Mouse (Mus musculus): Measurements from ENCODE around the gene Klf9. TPM values are rescaled to one million over a fixed set of nuclear protein-coding genes. Genes with fewer than 3 reads are reported as not detected.

Gene Klf9
- polyA plus RNA-seq, 1 experiment from 2014 or later, result 1.5 TPM

DNA sequence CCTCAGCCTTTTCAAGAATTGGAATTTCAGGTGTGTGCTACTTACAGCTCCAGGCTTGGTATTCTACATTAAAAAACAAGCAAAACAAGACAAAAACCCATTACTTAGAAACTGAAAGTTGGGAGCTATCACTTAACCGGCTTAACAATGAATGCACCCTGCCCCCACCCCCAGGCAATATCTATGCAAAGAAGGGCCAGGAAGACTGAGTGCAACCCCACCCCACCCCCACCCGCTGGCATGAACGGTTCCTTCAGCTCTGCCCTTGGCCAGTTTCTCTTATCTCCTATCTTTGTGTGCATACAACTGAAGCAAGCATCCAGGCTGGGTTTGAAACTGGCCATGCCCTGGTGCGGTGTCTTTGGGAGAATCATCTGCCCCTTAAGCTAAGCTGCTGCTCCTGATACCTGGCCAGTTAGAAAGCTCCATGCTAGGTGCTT lies 11.2 kb downstream of the Klf9 start:
- peaks cover 10% of the 10 kb centered on the region for H3K4me1 ChIP-seq (replicated peaks)
- 31% methylated on average over 4 of the region's 4 CpGs for WGBS

DNA sequence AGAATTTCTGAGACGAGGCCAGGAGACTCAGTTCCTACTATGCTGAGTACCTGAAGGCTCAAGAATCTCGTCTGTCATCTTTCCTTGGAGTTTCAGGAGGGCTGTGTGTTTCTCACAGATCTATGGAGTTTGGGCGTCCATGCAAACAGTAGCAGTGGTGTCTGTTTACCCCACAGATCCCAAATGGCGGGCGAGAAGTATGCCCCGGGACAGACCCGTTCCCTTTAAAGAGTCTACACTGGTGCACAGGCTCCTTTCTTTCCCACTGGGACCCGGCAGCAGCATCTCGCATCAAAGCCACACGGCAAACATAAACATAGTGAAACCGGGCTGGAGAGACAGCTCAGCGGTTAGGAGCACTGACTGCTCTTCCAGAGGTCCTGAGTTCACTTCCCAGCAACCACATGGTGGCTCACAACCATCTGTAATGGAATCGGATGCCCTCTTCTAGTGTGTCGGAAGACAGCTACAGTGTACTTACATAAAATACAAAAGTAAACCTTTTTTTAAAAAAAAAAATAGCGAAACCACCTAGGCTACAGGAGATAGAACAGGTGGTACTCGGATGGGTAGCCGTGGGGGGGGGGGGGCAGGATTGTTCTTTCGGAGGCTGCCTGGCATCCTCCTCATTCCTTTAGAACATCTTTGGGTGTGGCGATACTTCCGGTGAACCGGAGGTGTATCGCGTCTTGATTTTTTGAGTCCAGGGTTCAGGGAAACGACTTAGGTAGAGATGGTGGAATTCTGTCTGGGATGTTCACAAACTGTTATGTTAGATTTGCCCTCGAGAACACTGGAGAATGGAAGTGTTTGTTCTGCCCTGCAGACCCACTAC lies 12.0 kb downstream of the Klf9 start:
- no peak overlapping the region for H3K4me3 ChIP-seq
- no peaks in the 10 kb centered on the region for H3K36me3 ChIP-seq
- WGBS, result 76% methylated on average over 25 of the region's 25 CpGs
- H3K4me1 ChIP-seq (replicated peaks), result peaks cover 10% of the 10 kb centered on the region; the same call in 1 of the 2 replicates
- no peak overlapping the region for H3K4me2 ChIP-seq
- ATAC-seq (ENCODE audit: low read depth), result no peak
- no peak overlapping the region for H3K9ac ChIP-seq
- H3K9me3 ChIP-seq, result no peaks in the 10 kb centered on the region
- no peaks in the 10 kb centered on the region for H3K27me3 ChIP-seq
- H3K27ac ChIP-seq (replicated peaks), result no peak overlapping the region

More for the DNA sequence above, 11.2 kb downstream of the Klf9 start:
- H3K9ac ChIP-seq, result no peak overlapping the region
- H3K9me3 ChIP-seq, result no peaks in the 10 kb centered on the region
- H3K27me3 ChIP-seq, result no peaks in the 10 kb centered on the region
- no peak overlapping the region for H3K4me3 ChIP-seq
- no peak overlapping the region for H3K27ac ChIP-seq (replicated peaks)
- no peak for ATAC-seq (ENCODE audit: low read depth)
- no peaks in the 10 kb centered on the region for H3K36me3 ChIP-seq
- no peak overlapping the region for H3K4me2 ChIP-seq

DNA sequence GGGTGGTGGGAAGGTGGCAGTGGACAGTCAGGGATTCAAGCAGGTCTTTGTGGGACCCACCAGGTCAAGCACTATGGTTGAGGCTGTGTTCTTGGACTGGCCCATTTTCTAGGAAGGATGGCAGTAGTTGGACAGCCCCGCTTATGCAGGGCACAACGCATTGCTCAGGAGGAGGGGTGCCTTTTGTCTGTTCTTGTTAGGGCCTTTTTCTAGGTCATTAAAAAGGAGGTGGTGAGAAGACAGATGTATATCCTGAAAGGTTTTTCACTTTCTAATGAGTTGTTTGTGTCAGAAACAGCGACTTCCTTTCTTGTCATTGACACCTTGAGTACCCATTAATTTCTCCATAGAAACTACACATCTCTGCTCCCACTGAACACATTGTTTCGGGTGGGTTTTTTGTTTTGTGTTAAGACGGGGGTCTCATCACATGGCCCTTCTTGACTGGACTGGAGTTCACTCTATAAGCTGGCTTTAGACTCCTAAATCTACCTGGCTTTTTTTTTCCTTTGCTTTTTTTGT lies 12.6 kb downstream of the Klf9 start:
- H3K9me3 ChIP-seq, result no peaks in the 10 kb centered on the region
- 61% methylated on average over 5 of the region's 5 CpGs for whole genome bisulfite sequencing
- no peak overlapping the region for H3K4me3 ChIP-seq
- no peak overlapping the region for H3K9ac ChIP-seq
- no peak overlapping the region for H3K4me2 ChIP-seq
- no peaks in the 10 kb centered on the region for H3K27me3 ChIP-seq
- no peak for ATAC-seq (ENCODE audit: low read depth)
- H3K36me3 ChIP-seq, result no peaks in the 10 kb centered on the region
- no peak overlapping the region for H3K27ac ChIP-seq (replicated peaks)
- peaks cover 10% of the 10 kb centered on the region; the same call in 1 of the 2 replicates for H3K4me1 ChIP-seq (replicated peaks)

DNA sequence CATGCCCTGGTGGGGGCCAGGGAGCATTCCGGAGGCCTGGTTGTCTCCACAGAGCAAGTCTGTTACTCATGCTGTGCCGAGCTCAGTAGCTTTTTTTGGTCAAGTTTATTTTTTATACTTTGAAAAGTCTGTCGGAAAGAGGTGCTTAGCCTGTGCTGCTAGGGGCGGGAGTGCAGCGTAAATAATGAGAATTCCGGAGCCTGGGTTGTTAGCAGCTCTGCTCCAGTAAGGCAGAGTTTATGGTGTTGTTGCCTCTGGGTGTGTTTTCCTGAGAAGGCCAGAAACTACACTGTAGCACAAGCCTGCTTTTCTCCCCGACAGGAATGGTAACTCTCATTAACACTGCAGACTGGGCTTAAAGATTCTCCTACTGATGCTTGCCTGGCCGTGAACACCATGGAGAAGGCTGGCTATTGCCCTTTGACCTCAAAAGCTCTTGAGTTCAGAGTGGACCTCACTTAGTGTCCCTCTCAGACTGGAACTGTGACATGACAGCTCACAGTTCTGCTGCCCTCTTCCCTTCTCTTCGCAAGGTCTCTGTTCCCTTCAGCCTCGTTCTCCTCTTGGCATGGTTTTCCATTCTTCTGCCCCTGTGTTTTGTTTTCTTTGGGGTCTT lies 18.9 kb downstream of the Klf9 start:
- H3K36me3 ChIP-seq, result no peaks in the 10 kb centered on the region
- H3K9ac ChIP-seq, result no peak overlapping the region
- H3K27me3 ChIP-seq, result no peaks in the 10 kb centered on the region
- H3K9me3 ChIP-seq, result no peaks in the 10 kb centered on the region
- H3K27ac ChIP-seq (replicated peaks), result no peak overlapping the region
- H3K4me2 ChIP-seq, result no peak overlapping the region
- ATAC-seq (ENCODE audit: low read depth), result no peak
- H3K4me1 ChIP-seq (replicated peaks), result no peaks in the 10 kb centered on the region
- WGBS, result 68% methylated on average over 10 of the region's 10 CpGs
- no peak overlapping the region for H3K4me3 ChIP-seq

DNA sequence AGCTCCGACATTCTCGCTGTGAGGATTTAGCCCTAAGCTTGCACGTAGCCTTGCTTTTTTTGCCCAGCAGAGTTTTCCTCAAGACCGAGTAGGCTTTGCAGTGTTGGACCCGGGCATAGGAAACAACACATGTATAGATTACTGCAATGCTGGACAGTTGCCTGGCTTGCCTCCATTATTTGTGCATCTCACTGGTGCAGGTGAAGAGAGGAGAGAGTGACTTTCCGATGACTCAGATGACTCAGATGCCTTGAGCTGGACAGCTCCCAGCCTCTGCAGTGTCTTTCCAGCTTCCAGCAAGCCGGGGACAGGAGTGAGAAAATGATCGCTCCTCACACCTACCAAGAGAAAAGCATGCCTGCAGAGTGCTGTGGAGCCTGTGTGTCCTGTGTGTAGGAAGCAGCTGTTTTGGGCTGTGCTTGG lies 21.4 kb downstream of the Klf9 start:
- H3K9me3 ChIP-seq, result no peaks in the 10 kb centered on the region
- no peak overlapping the region for H3K27ac ChIP-seq (replicated peaks)
- H3K4me3 ChIP-seq, result no peak overlapping the region
- no peaks in the 10 kb centered on the region for H3K36me3 ChIP-seq
- no peaks in the 10 kb centered on the region for H3K27me3 ChIP-seq
- no peak overlapping the region for H3K9ac ChIP-seq
- no peak; the same call in 1 of the 2 replicates for ATAC-seq (ENCODE audit: low read depth)
- WGBS, result 57% methylated on average over 8 of the region's 8 CpGs
- no peaks in the 10 kb centered on the region for H3K4me1 ChIP-seq (replicated peaks)
- no peak overlapping the region for H3K4me2 ChIP-seq

DNA sequence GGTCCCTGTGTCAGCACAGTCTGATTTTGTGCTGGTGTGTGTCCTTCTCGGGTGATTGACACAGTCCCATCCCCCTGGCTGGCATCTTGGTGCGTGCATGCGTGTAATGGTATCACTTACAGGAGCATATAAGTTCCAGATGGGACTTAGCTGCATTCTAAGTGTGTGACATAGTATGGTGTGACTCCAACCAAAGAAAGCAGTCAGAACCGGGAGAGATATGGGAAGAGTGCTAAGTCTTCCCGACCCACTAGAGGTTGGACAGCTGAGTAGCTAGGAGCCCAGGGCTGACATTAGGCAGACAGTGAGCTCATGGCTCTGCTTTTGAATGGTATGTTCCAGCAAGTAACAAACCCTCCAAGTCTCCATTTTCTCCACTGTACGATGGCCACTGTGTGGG lies 21.9 kb downstream of the Klf9 start:
- WGBS, result 86% methylated on average over 6 of the region's 6 CpGs
- H3K36me3 ChIP-seq, result no peaks in the 10 kb centered on the region
- H3K9ac ChIP-seq, result no peak overlapping the region
- ATAC-seq (ENCODE audit: low read depth), result no peak
- no peaks in the 10 kb centered on the region for H3K27me3 ChIP-seq
- H3K4me2 ChIP-seq, result no peak overlapping the region
- H3K9me3 ChIP-seq, result no peaks in the 10 kb centered on the region
- no peak overlapping the region for H3K4me3 ChIP-seq
- H3K27ac ChIP-seq (replicated peaks), result no peak overlapping the region
- H3K4me1 ChIP-seq (replicated peaks), result no peaks in the 10 kb centered on the region

DNA sequence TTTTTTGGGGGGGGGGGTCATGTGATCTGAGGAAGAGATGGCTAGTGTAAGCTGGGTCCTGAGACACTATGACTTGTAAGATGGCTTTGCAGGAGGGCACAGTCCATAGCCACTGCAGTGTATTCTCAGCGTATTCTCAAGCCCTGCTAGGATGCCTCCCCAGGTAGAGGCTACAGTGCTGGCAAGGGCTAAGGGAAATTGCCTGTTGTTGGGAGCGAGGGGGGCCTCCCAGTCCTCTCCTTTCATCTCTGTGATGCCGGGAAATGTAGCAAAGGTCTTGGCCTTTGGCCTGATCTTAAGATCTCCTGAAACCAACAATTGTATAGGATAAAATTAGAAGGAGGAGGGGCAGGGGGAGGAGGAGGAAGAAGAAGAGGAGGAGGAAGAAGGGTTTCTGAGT lies 22.3 kb downstream of the Klf9 start:
- no peaks in the 10 kb centered on the region for H3K36me3 ChIP-seq
- H3K27me3 ChIP-seq, result no peaks in the 10 kb centered on the region
- H3K4me2 ChIP-seq, result no peak overlapping the region
- no peak for ATAC-seq (ENCODE audit: low read depth)
- H3K9me3 ChIP-seq, result no peaks in the 10 kb centered on the region
- no peak overlapping the region for H3K27ac ChIP-seq (replicated peaks)
- H3K9ac ChIP-seq, result no peak overlapping the region
- WGBS, result 53% methylated on average over 3 of the region's 3 CpGs
- H3K4me1 ChIP-seq (replicated peaks), result no peaks in the 10 kb centered on the region
- H3K4me3 ChIP-seq, result no peak overlapping the region

DNA sequence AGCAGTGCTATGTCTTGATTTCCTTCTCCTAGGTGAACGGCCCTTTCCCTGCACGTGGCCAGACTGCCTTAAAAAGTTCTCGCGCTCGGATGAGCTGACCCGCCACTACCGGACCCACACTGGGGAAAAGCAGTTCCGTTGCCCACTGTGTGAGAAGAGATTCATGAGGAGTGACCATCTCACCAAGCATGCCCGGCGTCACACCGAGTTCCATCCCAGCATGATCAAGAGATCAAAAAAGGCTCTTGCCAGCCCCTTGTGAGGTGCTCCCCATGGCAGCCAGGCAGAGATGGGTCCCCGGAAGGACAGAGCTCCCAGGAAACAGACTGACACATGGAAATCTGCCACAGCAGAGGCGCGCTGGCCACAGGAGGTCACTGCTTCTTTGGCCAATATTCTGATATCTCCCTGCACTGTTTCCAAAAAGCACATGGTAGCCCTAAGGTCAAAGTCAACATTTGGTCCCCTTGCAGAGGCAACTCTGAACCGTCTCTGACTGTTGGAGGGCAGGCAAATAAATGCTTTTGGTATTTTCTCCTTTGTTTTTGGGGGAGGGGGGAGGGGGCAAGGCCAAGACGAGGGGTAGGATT lies 23.7 kb downstream of the Klf9 start:
- H3K27me3 ChIP-seq, result no peaks in the 10 kb centered on the region
- H3K27ac ChIP-seq (replicated peaks), result no peak overlapping the region
- no peak for ATAC-seq (ENCODE audit: low read depth)
- no peak overlapping the region for H3K4me2 ChIP-seq
- H3K4me1 ChIP-seq (replicated peaks), result no peaks in the 10 kb centered on the region
- H3K9ac ChIP-seq, result no peak overlapping the region
- WGBS, result 92% methylated on average over 16 of the region's 16 CpGs
- no peak overlapping the region for H3K4me3 ChIP-seq
- H3K36me3 ChIP-seq, result no peaks in the 10 kb centered on the region
- no peaks in the 10 kb centered on the region for H3K9me3 ChIP-seq

DNA sequence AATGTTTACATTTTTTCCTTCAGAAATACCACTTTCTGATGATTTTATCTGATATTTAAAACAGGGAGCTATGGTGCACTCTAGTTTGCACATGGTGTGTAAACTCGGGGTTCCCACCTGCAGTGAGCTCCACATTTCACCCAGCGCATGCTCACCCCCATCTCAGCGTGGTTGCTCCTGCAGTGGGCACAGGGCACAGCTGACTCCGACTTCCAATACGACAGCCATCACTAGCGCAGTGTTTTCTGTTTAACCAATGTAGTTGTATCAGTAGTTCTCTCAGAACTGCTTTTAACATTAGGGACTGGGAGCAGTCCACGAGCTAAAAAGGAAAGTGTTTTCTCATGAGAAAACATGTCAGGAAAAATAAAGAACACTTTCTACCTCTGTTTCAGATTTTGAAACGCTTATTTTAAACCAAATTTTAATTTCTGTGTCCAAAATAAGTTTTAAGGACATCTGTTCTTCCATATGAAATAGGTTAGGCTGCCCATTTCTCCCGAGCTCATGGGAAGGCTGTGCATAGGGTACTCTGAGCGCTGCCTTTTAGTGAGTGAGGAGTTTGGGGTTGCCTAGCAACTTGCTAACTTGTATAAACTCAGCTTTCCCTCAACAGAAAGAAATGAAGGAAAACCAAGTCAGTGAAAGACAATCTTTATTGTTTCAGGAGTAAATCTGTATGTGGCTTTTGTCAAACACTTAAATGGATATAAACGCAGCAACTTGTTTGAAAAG lies 25.7 kb downstream of the Klf9 start:
- no peak overlapping the region for H3K4me3 ChIP-seq
- no peak overlapping the region for H3K9ac ChIP-seq
- 72% methylated on average over 11 of the region's 11 CpGs for WGBS
- no peak for ATAC-seq (ENCODE audit: low read depth)
- no peaks in the 10 kb centered on the region for H3K9me3 ChIP-seq
- no peak overlapping the region for H3K4me2 ChIP-seq
- H3K27ac ChIP-seq (replicated peaks), result no peak overlapping the region
- no peaks in the 10 kb centered on the region for H3K4me1 ChIP-seq (replicated peaks)
- peaks cover 7% of the 10 kb centered on the region; the same call in 1 of the 2 replicates for H3K36me3 ChIP-seq
- H3K27me3 ChIP-seq, result no peaks in the 10 kb centered on the region

DNA sequence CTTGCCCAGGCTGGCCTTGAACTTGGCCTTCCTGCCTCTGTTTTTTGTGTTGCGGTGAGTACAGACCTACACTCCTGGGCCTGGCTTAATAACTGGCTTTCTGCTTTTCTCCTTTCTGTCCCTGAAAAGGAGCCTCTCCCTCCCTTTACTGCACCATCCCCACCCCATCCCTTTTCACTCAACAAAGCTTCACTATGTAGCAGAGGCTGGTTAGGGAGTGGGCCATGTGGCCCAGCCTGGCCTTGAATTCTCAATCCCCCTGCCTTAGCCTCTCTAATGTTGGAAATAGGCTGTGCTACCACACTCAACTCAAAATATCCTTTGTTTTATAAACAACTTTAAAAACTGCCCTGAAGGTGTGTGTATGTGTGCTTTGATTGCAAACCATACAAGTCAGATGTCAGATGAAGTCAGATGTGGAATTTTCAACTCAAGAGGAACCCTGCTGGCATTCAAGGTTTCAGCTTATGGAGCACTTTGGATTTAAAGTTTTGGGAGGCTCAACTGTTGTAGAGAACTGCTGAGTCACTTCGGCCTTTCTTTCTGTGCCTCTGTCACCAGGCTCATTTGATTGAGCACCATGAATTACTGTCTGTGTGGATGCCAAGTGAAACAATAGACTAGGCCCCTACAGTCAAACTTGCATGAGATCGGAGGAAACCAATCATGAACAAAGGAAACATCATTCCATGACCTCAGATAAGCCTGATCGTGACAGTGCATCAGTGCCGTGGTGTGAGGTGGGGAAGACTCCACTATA lies 28.1 kb downstream of the Klf9 start:
- H3K27me3 ChIP-seq, result no peaks in the 10 kb centered on the region
- no peak overlapping the region for H3K4me2 ChIP-seq
- H3K9me3 ChIP-seq, result peaks cover 4% of the 10 kb centered on the region; the same call in 1 of the 2 replicates
- H3K4me1 ChIP-seq (replicated peaks), result no peaks in the 10 kb centered on the region
- H3K9ac ChIP-seq, result no peak overlapping the region
- no peak overlapping the region for H3K4me3 ChIP-seq
- ATAC-seq (ENCODE audit: low read depth), result no peak
- 75% methylated on average over 5 of the region's 5 CpGs for WGBS
- no peak overlapping the region for H3K27ac ChIP-seq (replicated peaks)
- H3K36me3 ChIP-seq, result peaks cover 7% of the 10 kb centered on the region; the same call in 1 of the 2 replicates

DNA sequence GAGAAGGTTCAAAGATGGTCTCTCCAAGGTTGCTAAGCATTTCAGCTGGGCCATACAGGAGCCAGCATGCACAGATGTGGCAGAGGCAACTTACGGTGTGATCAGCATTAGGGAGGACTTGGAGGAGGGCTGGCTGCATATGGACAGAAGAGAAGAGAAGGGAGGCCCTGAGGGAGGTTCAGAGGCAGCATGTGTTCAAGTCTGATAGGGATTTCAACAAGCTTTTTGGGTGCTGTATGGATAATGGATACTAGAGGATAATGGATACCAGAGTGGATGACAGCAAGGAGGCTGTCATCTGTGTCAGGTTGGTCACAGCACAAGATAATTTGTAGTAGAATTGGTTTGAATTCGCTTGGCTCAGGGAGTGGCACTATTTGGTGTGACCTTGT lies 28.6 kb downstream of the Klf9 start:
- Histone ChIP-seq H3K27ac (replicated peaks) (no peak overlapping the region), H3K4me3 (no peak overlapping the region), H3K9me3 (peaks cover 4% of the 10 kb centered on the region; the same call in 1 of the 2 replicates), H3K36me3 (peaks cover 7% of the 10 kb centered on the region; the same call in 1 of the 2 replicates), H3K4me1 (replicated peaks) (no peaks in the 10 kb centered on the region), H3K9ac (no peak overlapping the region), H3K27me3 (no peaks in the 10 kb centered on the region), H3K4me2 (no peak overlapping the region)
- no peak for ATAC-seq (ENCODE audit: low read depth)
- 89% methylated on average over 2 of the region's 2 CpGs for WGBS
